Mouse (Mus musculus) midbrain, postnatal 0 days (tissue): ENCODE data around the gene Rbfox1. TPM values are rescaled to one million over a fixed set of nuclear protein-coding genes. Genes with fewer than 3 reads are reported as not detected.
A peak's percentile ranks its signal among the peaks of the same experiment; 100 is the strongest.

ENCODE experiments used
- ATAC-seq: fragments of 200-750 bp; cut with Nextera tagmentation; 2 replicates; pipeline ENCODE4 v1.8.0; 2017; ENCODE audit warnings: moderate number of reproducible peaks, mild to moderate bottlenecking, moderate TSS enrichment, moderate library complexity; ENCODE audit not compliant: low FRiP score
- DNase-seq: peaks from one replicate; pipeline ENCODE4 v3.0.0-alpha.2; 2015; ENCODE audit warnings: low spot score
- H3K27ac ChIP-seq: fragments of 300-500 bp; sonication (generic); 2 replicates; pipeline ENCODE4 v1.5.1; 2014; ENCODE audit warnings: low read depth, mild to moderate bottlenecking, low read length, mixed read lengths
- H3K27me3 ChIP-seq: fragments of 300-500 bp; sonication (generic); 2 replicates; pipeline ENCODE4 v1.6.1; 2014; ENCODE audit warnings: low read length, control low read depth, mixed read lengths; ENCODE audit not compliant: insufficient read depth
- H3K36me3 ChIP-seq: fragments of 300-500 bp; sonication (generic); 2 replicates; pipeline ENCODE4 v1.6.1; 2014; ENCODE audit warnings: low read length, control low read depth, mixed read lengths; ENCODE audit not compliant: insufficient read depth
- H3K4me1 ChIP-seq: fragments of 300-500 bp; sonication (generic); 2 replicates; pipeline ENCODE4 v1.6.1; 2014; ENCODE audit warnings: mild to moderate bottlenecking, control low read depth, antibody characterized with exemption, low read length, mixed read lengths; ENCODE audit not compliant: insufficient read depth
- H3K4me2 ChIP-seq: fragments of 300-500 bp; sonication (generic); 2 replicates; pipeline ENCODE4 v1.6.1; 2014; ENCODE audit warnings: low read depth, mild to moderate bottlenecking, low read length, mixed read lengths; ENCODE audit not compliant: poor library complexity, severe bottlenecking
- H3K4me3 ChIP-seq: fragments of 300-500 bp; sonication (generic); 2 replicates; pipeline ENCODE4 v1.5.1; 2014; ENCODE audit warnings: low read depth, mild to moderate bottlenecking, low read length, moderate library complexity
- H3K9ac ChIP-seq: fragments of 300-500 bp; sonication (generic); replicated peaks from 2 replicates; pipeline ENCODE4 v1.6.1; 2014; ENCODE audit warnings: mild to moderate bottlenecking, low read length, moderate library complexity, mixed read lengths; ENCODE audit not compliant: poor library complexity, severe bottlenecking
- H3K9me3 ChIP-seq: fragments of 300-500 bp; sonication (generic); 2 replicates; pipeline ENCODE4 v1.6.1; 2016; ENCODE audit warnings: low read length, control low read depth
- CTCF ChIP-seq: IDR thresholded peaks from 2 replicates; pipeline ENCODE4 v1.5.1; 2016; ENCODE audit warnings: antibody characterized with exemption, mild to moderate bottlenecking
- WGBS: fragments of 180-500 bp; shearing (Covaris S2); extraction: QIAGEN DNeasy Blood & Tissue Kit; methylation state at CpG from one replicate; pipeline ENCODE4 v1.1.7; 2014; 5-methylcytosine and 5-hydroxymethylcytosine counted together
- polyA plus RNA-seq: library from polyadenylated mRNA; unstranded; fragments of >200 nt; fragmentation: Nextera tagmentation; extraction: Ambion mirVana; gene quantifications from 2 replicates; pipeline ENCODE4 v1.2.1, GENCODE M21; 2015
- total RNA-seq: library from RNA; depleted of rRNA; stranded (reverse); fragments of >200 nt; gene quantifications from 2 replicates; pipeline ENCODE4 v1.2.3, GENCODE M21; 2014

Rbfox1 gene
- total and polyA plus RNA-seq, 2 experiments from 2014 or later: 142 to 242 TPM

DNA sequence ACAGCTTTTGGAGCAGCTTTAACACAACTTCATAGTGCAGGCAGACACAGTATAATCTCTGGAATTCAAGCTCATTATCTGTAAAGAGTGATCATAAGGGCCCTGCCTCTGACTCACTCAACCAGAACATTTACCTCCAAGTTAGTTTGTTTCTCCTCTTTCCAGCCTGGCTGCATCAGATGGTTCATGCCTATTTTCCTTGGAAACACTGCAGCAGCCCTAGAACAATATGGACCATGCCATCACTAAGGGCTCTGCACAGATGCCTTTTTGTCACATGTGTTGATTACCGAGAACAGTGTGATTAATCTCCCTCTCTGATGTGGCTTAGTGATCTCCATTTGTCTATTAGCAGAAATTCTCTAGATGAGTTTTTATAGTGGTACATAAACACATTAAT, 60.5 kb downstream of the Rbfox1 start:
- Histone ChIP-seq H3K9me3 (no peaks in the 10 kb centered on the region), H3K4me3 (no peak overlapping the region), H3K27ac (no peak overlapping the region), H3K4me2 (no peak overlapping the region), H3K9ac (no peak overlapping the region), H3K27me3 (no peaks in the 10 kb centered on the region), H3K4me1 (no peaks in the 10 kb centered on the region), H3K36me3 (no peaks in the 10 kb centered on the region)
- TF ChIP-seq CTCF: no peak
- 68% methylated on average over 1 of the region's 1 CpGs for WGBS
- ATAC-seq: no peak
- no peak for DNase-seq

DNA sequence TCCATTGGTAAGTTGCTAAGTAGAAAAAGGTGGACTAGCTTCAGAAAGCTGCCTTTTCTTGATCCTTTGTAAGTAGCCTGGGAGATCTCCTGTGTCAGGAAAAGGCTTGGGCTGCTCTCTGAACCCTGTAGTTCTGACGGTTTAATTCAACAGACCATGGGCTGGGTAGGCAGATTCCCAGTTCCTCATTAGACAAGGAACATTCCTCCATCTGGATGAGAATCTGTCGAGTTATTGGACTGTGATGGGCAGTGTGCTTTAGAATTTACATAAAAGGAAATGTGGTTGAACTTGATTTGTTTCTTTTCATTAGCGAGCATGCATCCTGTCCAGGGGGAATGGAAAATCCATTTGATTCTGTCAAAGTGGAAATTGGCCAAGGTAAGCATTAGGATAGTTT, 68.0 kb downstream of the Rbfox1 start:
- no peak overlapping the region for H3K4me3 ChIP-seq
- WGBS: 70% methylated on average over 3 of the region's 3 CpGs
- no peak overlapping the region for H3K27ac ChIP-seq
- DNase-seq: no peak
- H3K4me1 ChIP-seq: no peaks in the 10 kb centered on the region
- H3K36me3 ChIP-seq: no peaks in the 10 kb centered on the region
- H3K9ac ChIP-seq: no peak overlapping the region
- H3K4me2 ChIP-seq: no peak overlapping the region
- H3K9me3 ChIP-seq: no peaks in the 10 kb centered on the region
- no peak for TF ChIP-seq CTCF
- ATAC-seq: no peak
- no peaks in the 10 kb centered on the region for H3K27me3 ChIP-seq

DNA sequence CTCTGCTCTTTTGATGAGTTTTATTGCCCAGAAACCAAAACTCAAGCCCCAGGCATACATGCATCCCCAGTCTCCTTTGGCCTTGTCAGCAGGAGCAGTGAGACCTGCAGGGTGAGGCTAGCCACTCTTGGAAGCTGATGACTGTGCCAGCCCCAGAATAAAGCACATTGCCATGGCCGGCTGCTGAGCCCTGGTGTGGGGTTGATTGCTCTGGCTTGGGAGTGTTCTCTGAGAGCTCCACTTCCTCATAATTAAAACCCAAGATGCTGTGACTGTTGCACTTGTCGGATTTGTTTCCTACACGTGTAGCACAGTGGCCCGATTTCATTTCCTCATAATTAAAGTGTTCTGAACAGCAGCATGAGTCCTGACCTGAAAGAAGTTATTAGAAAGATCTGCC, 72.3 kb downstream of the Rbfox1 start:
- Histone ChIP-seq H3K27ac (no peak overlapping the region), H3K4me2 (no peak overlapping the region), H3K9ac (no peak overlapping the region), H3K36me3 (no peaks in the 10 kb centered on the region), H3K27me3 (no peaks in the 10 kb centered on the region), H3K4me1 (no peaks in the 10 kb centered on the region), H3K9me3 (no peaks in the 10 kb centered on the region), H3K4me3 (no peak overlapping the region)
- WGBS: 69% methylated on average over 4 of the region's 4 CpGs
- ATAC-seq: no peak
- no peak for TF ChIP-seq CTCF
- no peak for DNase-seq

DNA sequence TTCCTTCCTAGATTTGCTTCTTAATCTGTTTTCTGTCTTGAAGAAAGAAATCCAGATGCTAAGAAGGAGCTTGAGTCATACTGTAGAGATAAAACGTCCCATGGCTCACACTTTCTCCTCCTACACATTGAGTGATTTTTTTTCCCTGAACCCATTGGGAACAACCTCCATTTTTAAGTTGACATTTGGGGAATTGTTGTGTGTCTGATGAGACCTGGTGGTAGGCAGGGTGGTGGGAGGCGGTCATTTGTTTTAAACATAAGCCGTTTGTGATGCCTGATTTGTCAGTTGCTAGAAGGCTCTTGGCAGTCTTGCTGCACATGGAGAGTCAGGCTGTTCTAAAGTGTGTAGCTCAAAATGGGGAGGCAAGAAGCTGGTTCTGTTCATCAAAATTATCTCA, 76.6 kb downstream of the Rbfox1 start:
- Histone ChIP-seq H3K9me3 (no peaks in the 10 kb centered on the region), H3K27ac (no peak overlapping the region), H3K4me2 (no peak overlapping the region), H3K9ac (no peak overlapping the region), H3K36me3 (no peaks in the 10 kb centered on the region), H3K4me1 (no peaks in the 10 kb centered on the region), H3K27me3 (no peaks in the 10 kb centered on the region), H3K4me3 (no peak overlapping the region)
- WGBS: 83% methylated on average over 3 of the region's 3 CpGs
- no peak for DNase-seq
- no peak for ATAC-seq
- TF ChIP-seq CTCF: no peak

DNA sequence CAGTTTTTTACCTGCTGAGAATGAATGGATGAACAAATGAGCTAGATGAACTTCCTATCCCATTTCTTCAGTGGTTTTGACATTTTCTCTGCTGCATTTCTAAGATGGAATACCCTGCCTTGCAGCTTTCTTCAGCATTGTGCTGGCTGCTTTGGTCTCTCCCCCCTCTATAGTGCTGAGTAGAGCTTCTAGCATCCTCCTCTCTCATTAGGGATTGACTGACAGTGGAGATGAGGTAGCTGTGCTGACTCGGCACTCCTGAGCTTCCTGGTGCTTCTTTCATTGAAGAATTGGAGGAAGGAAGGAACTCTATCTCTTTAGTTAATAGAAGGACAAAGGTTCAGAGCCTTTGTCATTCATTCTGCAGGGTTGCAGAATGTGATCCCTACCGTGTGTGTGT, 89.0 kb downstream of the Rbfox1 start:
- H3K4me3 ChIP-seq: no peak overlapping the region
- ATAC-seq (no peak), DNase-seq (no peak)
- H3K27ac ChIP-seq: no peak overlapping the region
- WGBS: 48% methylated on average over 2 of the region's 2 CpGs
- H3K9me3 ChIP-seq: no peaks in the 10 kb centered on the region
- H3K27me3 ChIP-seq: no peaks in the 10 kb centered on the region
- H3K36me3 ChIP-seq: no peaks in the 10 kb centered on the region
- TF ChIP-seq CTCF: no peak
- no peak overlapping the region for H3K4me2 ChIP-seq
- no peaks in the 10 kb centered on the region for H3K4me1 ChIP-seq
- no peak overlapping the region for H3K9ac ChIP-seq

DNA sequence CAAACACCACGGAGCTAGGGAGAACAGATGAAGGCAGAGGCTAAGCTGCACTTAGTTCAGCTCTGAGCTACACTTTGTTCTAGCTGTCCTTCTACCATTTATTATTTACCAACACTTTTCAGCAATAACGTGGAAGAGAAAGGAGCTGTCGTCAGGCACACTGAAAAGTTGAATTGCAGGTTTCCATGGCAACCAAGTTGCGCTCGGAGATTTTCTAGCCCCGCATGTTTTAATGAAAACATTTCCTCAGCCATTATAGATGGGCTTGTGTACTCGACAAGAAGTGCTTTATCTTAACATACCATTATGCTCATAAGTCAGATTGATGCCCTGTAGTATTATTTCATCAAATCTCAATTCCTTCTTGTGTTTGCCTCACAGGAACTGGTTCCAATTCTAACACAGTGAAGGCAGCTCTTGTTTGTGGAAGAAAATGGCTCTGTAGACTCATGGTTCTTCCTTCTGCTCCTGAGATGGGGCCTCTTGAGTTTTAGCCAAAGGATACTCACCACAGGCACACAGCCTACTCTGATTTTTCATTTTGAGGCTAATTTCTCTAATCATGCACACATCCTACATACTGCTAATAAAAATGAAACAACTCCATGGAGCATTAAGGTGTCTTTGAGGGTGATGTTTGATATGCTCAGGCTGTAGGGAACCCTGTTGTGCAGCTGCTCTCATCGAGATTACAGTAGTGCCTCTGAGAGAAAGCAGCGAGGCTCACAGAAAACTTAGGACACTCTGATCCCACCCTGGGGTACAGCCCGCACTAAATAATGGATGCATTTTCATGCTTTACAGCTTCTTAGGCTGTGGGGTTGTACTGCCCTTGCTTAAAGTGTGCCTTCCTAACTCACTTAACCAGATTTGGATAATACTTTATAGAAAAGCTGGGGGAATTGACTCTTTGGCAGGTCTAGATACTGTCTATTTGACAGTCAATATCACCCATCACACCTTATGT, 107.2 kb downstream of the Rbfox1 start:
- no peak for TF ChIP-seq CTCF
- no peaks in the 10 kb centered on the region for H3K27me3 ChIP-seq
- ATAC-seq (peak; percentile 23; the same call in 1 of the 2 replicates), DNase-seq (peak; percentile 75)
- H3K4me2 ChIP-seq: peak overlapping the region; percentile 18; the same call in 1 of the 2 replicates
- 17% methylated on average over 10 of the region's 10 CpGs for WGBS
- no peak overlapping the region; the same call in 1 of the 2 replicates for H3K27ac ChIP-seq
- no peaks in the 10 kb centered on the region for H3K9me3 ChIP-seq
- H3K4me3 ChIP-seq: no peak overlapping the region
- H3K9ac ChIP-seq: no peak overlapping the region
- H3K4me1 ChIP-seq: peaks cover 8% of the 10 kb centered on the region; the same call in 1 of the 2 replicates
- H3K36me3 ChIP-seq: no peaks in the 10 kb centered on the region
